Mouse (Mus musculus) embryonic facial prominence, embryonic 14.5 days (tissue): ENCODE data around the gene Slc7a6. TPM values are rescaled to one million over a fixed set of nuclear protein-coding genes. Genes with fewer than 3 reads are reported as not detected.

Experiments
- ATAC-seq: fragments of 200-750 bp; cut with Nextera tagmentation; 2 replicates; pipeline ENCODE4 v1.8.0; 2017; ENCODE audit warnings: low read depth, moderate number of reproducible peaks, moderate TSS enrichment
- DNase-seq: peaks from one replicate; pipeline ENCODE4 v3.0.0-alpha.2; 2015; ENCODE audit warnings: low spot score
- H3K27ac ChIP-seq: fragments of 300-500 bp; sonication (generic); replicated peaks from 2 replicates; pipeline ENCODE4 v1.5.1; 2014; ENCODE audit warnings: low read depth, mild to moderate bottlenecking, low read length, moderate library complexity
- H3K27me3 ChIP-seq: fragments of 300-500 bp; sonication (generic); replicated peaks from 2 replicates; pipeline ENCODE4 v1.6.1; 2014; ENCODE audit warnings: low read length; ENCODE audit not compliant: control insufficient read depth, insufficient read depth
- H3K36me3 ChIP-seq: fragments of 300-500 bp; sonication (generic); 2 replicates; pipeline ENCODE4 v1.6.1; 2014; ENCODE audit warnings: low read length, mixed read lengths; ENCODE audit not compliant: control insufficient read depth, insufficient read depth
- H3K4me1 ChIP-seq: fragments of 300-500 bp; sonication (generic); 2 replicates; pipeline ENCODE4 v1.6.1; 2014; ENCODE audit warnings: antibody characterized with exemption, low read length; ENCODE audit not compliant: control insufficient read depth, insufficient read depth
- H3K4me2 ChIP-seq: fragments of 300-500 bp; sonication (generic); 2 replicates; pipeline ENCODE4 v1.6.1; 2014; ENCODE audit warnings: low read depth, mild to moderate bottlenecking, low read length, moderate library complexity, mixed read lengths
- H3K4me3 ChIP-seq: fragments of 300-500 bp; sonication (generic); 2 replicates; pipeline ENCODE4 v1.5.1; 2014; ENCODE audit warnings: low read depth, mild to moderate bottlenecking, low read length
- H3K9ac ChIP-seq: fragments of 300-500 bp; sonication (generic); 2 replicates; pipeline ENCODE4 v1.6.1; 2014; ENCODE audit warnings: low read depth, mild to moderate bottlenecking, low read length, moderate library complexity, mixed read lengths
- H3K9me3 ChIP-seq: fragments of 300-500 bp; sonication (generic); 2 replicates; pipeline ENCODE4 v1.6.1; 2016; ENCODE audit warnings: low read length; ENCODE audit not compliant: control insufficient read depth
- WGBS: fragments of 180-500 bp; shearing (Covaris S2); extraction: QIAGEN DNeasy Blood & Tissue Kit; methylation state at CpG from one replicate; pipeline ENCODE4 v1.1.7; 2014; 5-methylcytosine and 5-hydroxymethylcytosine counted together
- polyA plus RNA-seq: library from polyadenylated mRNA; unstranded; fragments of >200 nt; fragmentation: Nextera tagmentation; extraction: Ambion mirVana; gene quantifications from 2 replicates; pipeline ENCODE4 v1.2.1, GENCODE M21; 2014

The Slc7a6 gene
- polyA plus RNA-seq, 1 experiment from 2014 or later: 51.6 TPM

- DNase-seq (no peak), ATAC-seq (no peak)
- Histone ChIP-seq H3K4me1 (no peaks in the 10 kb centered on the region), H3K4me2 (no peak overlapping the region), H3K9me3 (no peaks in the 10 kb centered on the region), H3K4me3 (no peak overlapping the region), H3K27ac (no peak overlapping the region), H3K27me3 (no peaks in the 10 kb centered on the region), H3K9ac (no peak overlapping the region), H3K36me3 (peaks cover 69% of the 10 kb centered on the region)
- 81% methylated on average over 5 of the region's 5 CpGs for WGBS
Measured at GRCm38 (mm10) chr8:106237106-106237505, 68.4 kb downstream of the Slc7a6 start.

Other genes with a start within 250 kb of the Slc7a6 start
- gene Ctrl, start 235.0 kb upstream of the Slc7a6 start, polyA plus RNA-seq: 0.57 and 1.1 TPM in 2 replicates
- 35.9 and 37.3 TPM in 2 replicates for gene Psmb10, start 230.4 kb upstream of the Slc7a6 start, polyA plus RNA-seq
- 1.7 and 1.8 TPM in 2 replicates for gene Lcat, start 225.5 kb upstream of the Slc7a6 start, polyA plus RNA-seq
- gene Slc12a4, start 202.8 kb upstream of the Slc7a6 start, polyA plus RNA-seq: 42.8 and 43.9 TPM in 2 replicates
- gene Dpep3, start 189.4 kb upstream of the Slc7a6 start, polyA plus RNA-seq: not detected in 2 replicates
- 16.0 and 20.2 TPM in 2 replicates for gene Dus2, start 177.5 kb upstream of the Slc7a6 start, polyA plus RNA-seq
- gene Dpep2nb, start 162.9 kb upstream of the Slc7a6 start, polyA plus RNA-seq: not detected in 2 replicates
- 14.7 and 15.8 TPM in 2 replicates for gene Ddx28, start 157.0 kb upstream of the Slc7a6 start, polyA plus RNA-seq
- 7.2 and 7.3 TPM in 2 replicates for gene Nfatc3, start 110.0 kb upstream of the Slc7a6 start, polyA plus RNA-seq
- 14.9 and 20.0 TPM in 2 replicates for gene Esrp2, start 31.9 kb upstream of the Slc7a6 start, polyA plus RNA-seq
- 6.8 and 7.2 TPM in 2 replicates for gene Pla2g15, start 18.5 kb upstream of the Slc7a6 start, polyA plus RNA-seq
- 29.4 and 31.5 TPM in 2 replicates for gene Slc7a6os, start 42.1 kb downstream of the Slc7a6 start, polyA plus RNA-seq
- 38.7 and 47.6 TPM in 2 replicates for gene Prmt7, start 42.1 kb downstream of the Slc7a6 start, polyA plus RNA-seq
- gene Smpd3, start 169.1 kb downstream of the Slc7a6 start, polyA plus RNA-seq: 30.6 and 36.3 TPM in 2 replicates
- 18.4 and 22.9 TPM in 2 replicates for gene Zfp90, start 246.5 kb downstream of the Slc7a6 start, polyA plus RNA-seq